Mouse (Mus musculus) spleen, adult 2 months (tissue): Measurements from ENCODE around the gene Cyp4f17.
"Not testable (repeated sequence)": the region's sequence is repeated elsewhere in the genome, so short reads cannot be mapped to it uniquely, and the experiment has no call there.

Experiments
- CTCF ChIP-seq: fragments of 200-500 bp; IDR thresholded peaks from 2 replicates; pipeline ENCODE4 v1.5.1; 2011; ENCODE audit warnings: mild to moderate bottlenecking, inconsistent platforms; ENCODE audit not compliant: insufficient read depth, insufficient read length, insufficient replicate concordance; ENCODE audit errors: extremely low read depth
- POLR2A ChIP-seq: fragments of 200-500 bp; IDR thresholded peaks from 2 replicates; pipeline ENCODE4 v1.6.1; 2011; ENCODE audit warnings: low read depth, low read length, inconsistent platforms

GRCm38 (mm10) chr17:32573286-32573685, 67.4 kb downstream of the Cyp4f17 start:
- TF ChIP-seq CTCF, POLR2A: not testable (repeated sequence)
